Mouse (Mus musculus): Measurements from ENCODE around the gene Txnrd1. TPM values are rescaled to one million over a fixed set of nuclear protein-coding genes. Genes with fewer than 3 reads are reported as not detected.

Txnrd1 gene
- 8.4 TPM for polyA plus RNA-seq (2015; fragmentation: Illumina TruSeq; extraction: RNeasy Lipid Tissue Mini Kit (QIAGEN cat#74804); ENCODE audit: insufficient read depth, low read depth, low replicate concordance)

DNA sequence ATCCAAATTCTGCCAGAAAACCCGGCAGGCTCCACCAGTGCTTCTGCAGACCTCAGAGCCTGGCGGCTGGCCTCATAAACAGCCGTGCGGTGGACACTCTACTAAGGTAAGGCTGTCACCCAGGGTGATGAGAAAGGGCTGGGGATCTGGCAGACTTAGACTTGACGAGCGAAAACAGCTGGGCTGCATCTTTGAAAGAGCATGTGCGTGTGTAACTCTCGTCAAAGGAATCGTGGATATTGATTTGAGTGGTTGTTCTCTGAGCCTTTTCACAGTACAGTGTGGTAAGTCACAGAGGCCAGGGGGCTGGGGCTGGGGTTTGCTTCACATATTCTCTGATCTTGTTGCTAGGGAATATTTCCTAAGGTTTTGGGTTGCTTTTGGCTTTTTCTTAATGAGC, at the start of gene Txnrd1:
Gene Txnrd1, plus strand, starts transcription at position 26 of the 400 bp plus-strand sequence.

DNA sequence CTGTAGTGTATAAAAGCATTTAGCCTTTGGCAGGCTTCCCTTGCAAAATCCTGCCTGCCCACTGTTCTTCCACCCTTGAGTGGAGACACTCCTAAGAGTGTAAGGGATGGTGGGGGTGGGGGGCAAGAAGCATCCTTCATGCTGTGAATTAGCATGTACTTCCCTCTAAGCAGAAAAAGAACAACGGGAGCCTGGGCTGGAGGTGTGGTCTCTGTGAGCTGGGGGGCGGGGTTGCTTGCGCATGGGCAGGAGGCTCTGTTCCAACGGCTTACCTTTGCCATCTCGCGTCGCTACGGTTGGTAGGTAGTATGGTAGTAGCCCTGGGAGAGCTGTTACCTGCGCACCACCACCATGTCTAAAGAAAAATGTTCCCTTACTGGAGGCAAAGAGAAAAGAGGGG, 32.6 kb downstream of the Txnrd1 start, which contains the start of gene Eid3:
Gene Eid3, plus strand, starts transcription at position 271 of the 400 bp plus-strand sequence.

Other genes with a start within 250 kb of the Txnrd1 start
- 4.6 TPM for gene 1190007I07Rik, start 210.7 kb upstream of the Txnrd1 start, polyA plus RNA-seq (2015; fragmentation: Illumina TruSeq; extraction: RNeasy Lipid Tissue Mini Kit (QIAGEN cat#74804); ENCODE audit: insufficient read depth, low read depth, low replicate concordance)
- gene Tdg, start 204.1 kb upstream of the Txnrd1 start, polyA plus RNA-seq (2015; fragmentation: Illumina TruSeq; extraction: RNeasy Lipid Tissue Mini Kit (QIAGEN cat#74804); ENCODE audit: insufficient read depth, low read depth, low replicate concordance), result 6.7 TPM
- 2.2 TPM for gene Glt8d2, start 143.3 kb upstream of the Txnrd1 start, polyA plus RNA-seq (2015; fragmentation: Illumina TruSeq; extraction: RNeasy Lipid Tissue Mini Kit (QIAGEN cat#74804); ENCODE audit: insufficient read depth, low read depth, low replicate concordance)
- gene Hcfc2, start 137.8 kb upstream of the Txnrd1 start, polyA plus RNA-seq (2015; fragmentation: Illumina TruSeq; extraction: RNeasy Lipid Tissue Mini Kit (QIAGEN cat#74804); ENCODE audit: insufficient read depth, low read depth, low replicate concordance), result 6.9 TPM
- 7.1 TPM for gene Nfyb, start 69.8 kb upstream of the Txnrd1 start, polyA plus RNA-seq (2015; fragmentation: Illumina TruSeq; extraction: RNeasy Lipid Tissue Mini Kit (QIAGEN cat#74804); ENCODE audit: insufficient read depth, low read depth, low replicate concordance)
- gene Eid3, start 32.7 kb downstream of the Txnrd1 start, polyA plus RNA-seq (2015; fragmentation: Illumina TruSeq; extraction: RNeasy Lipid Tissue Mini Kit (QIAGEN cat#74804); ENCODE audit: insufficient read depth, low read depth, low replicate concordance), result not detected
- 3.4 TPM for gene Chst11, start 151.5 kb downstream of the Txnrd1 start, polyA plus RNA-seq (2015; fragmentation: Illumina TruSeq; extraction: RNeasy Lipid Tissue Mini Kit (QIAGEN cat#74804); ENCODE audit: insufficient read depth, low read depth, low replicate concordance)